In the genomic region with DNA sequence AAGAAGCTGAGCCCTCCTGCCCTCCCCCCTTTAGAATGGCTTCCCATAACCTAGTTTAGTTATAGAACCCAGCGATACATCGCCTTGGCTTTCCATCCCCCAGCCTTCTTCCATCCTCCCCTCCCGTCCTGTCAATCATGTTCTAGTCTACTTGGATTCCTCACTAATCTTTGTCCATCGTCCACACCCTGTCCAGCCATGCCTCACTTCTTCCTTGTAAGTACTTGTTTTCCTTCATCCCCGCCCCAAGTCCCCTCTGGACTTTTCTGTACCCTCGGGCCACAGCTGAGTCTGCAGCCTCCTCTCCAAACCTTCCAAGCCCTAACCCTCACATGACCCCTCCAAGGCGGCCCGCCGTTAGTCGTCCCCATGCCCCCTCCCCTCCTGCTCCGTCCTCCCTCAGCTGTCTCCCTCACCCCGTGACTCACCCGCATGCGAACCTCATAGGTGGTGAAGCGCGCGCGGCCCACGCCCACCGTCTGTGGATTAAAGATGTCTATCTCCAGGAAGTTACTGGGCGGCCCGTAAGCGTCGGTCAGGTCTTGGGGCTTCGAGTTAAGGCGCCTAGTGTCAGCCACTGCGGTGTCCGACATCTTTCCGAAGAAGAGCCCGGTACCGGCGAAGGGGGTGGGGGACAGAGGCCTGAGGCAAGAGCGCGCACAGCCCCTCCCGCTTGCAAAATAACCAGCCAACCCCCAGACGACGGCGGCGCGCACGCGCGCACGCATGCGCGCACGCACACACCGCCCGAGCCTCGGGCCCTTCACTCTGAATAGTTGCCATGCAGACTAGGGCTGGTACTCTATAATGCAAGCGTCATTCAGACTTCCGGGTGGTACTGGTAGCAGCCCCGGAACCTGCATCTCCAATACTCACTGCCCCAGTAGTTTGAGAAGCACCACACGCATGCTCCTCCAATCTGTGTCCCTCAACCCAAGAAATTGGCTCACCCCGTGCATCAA, we compare ENCODE assay signal across 8 mouse cellular contexts. TPM values are rescaled to one million over a fixed set of nuclear protein-coding genes. Genes with fewer than 3 reads are reported as not detected.
DNase-seq lines count a peak whose midpoint lies in the region; ATAC-seq lines count a peak whose summit lies in the region.

A gene (minus strand): TSS at position 730 of the 962 bp plus-strand sequence.

- peak within 1 kb of the TSS; percentile 57 for H3K4me2 ChIP-seq in hindbrain, embryonic 14.5 days (replicated peaks)

- H3K9ac ChIP-seq in hindbrain, embryonic 14.5 days = peak within 1 kb of the TSS; percentile 64

- H3K36me3 ChIP-seq in hindbrain, embryonic 14.5 days (replicated peaks; ENCODE audit: control insufficient read depth, insufficient read depth) = no peaks in the 10 kb centered on the region

- peak; percentile 98 for ATAC-seq in hindbrain, embryonic 14.5 days (ENCODE audit: low FRiP score)

- no peaks in the 10 kb centered on the region; the same call in 1 of the 2 replicates for H3K4me1 ChIP-seq in hindbrain, embryonic 14.5 days (replicated peaks; ENCODE audit: control insufficient read depth, insufficient read depth, low read length)

- peak within 1 kb of the TSS; percentile 49 for H3K4me3 ChIP-seq in hindbrain, embryonic 14.5 days (replicated peaks; ENCODE audit: low read length)

- peak within 1 kb of the TSS; percentile 74 for H3K27ac ChIP-seq in hindbrain, embryonic 14.5 days

- 17% methylated on average over 55 of the region's 55 CpGs for WGBS in hindbrain, embryonic 14.5 days

- DNase-seq in R1 (ENCODE audit: low read depth, low spot score) = peak; percentile 98
- DNase-seq in cerebellum, postnatal 25 days = peak; percentile 89 to 92
- peak; percentile 78 to 81 for DNase-seq in frontal cortex, postnatal 25 days (ENCODE audit: low spot score in 2 of 2)
- peak; percentile 87 for DNase-seq in hindbrain, embryonic 14.5 days (ENCODE audit: low spot score)
- DNase-seq in layer of hippocampus, postnatal 36 days = peak; percentile 87
- DNase-seq in lung, postnatal 36 days = peak; percentile 94
- DNase-seq in retina, postnatal 1 day = peak; percentile 96
- DNase-seq in urinary bladder, adult 18-20 months (ENCODE audit: low spot score in 2 of 2) = peak; percentile 65 to 78

- H3K27me3 ChIP-seq in hindbrain, embryonic 14.5 days (ENCODE audit: control insufficient read depth, insufficient read depth, low read length) = 0 out of 2 replicates have a peak, but pooled peaks cover 3% of the 10 kb centered on the region

- no peaks in the 10 kb centered on the region for H3K9me3 ChIP-seq in hindbrain, embryonic 14.5 days (ENCODE audit: control insufficient read depth, low read length)

RNA-seq across cellular contexts. Expression of the gene that starts here (rescaled TPM):
- polyA plus RNA-seq in hindbrain, embryonic 14.5 days (2014; fragmentation: Nextera tagmentation; extraction: Ambion mirVana) = 41.4 and 42.3 TPM in 2 replicates
- 10 to 100 TPM; 81.5 to 88.3 TPM for total RNA-seq in layer of hippocampus, postnatal 36 days (2021)

Comparison
In these comparisons a context has a peak if more than half of its experiments do, and no peak if none do; other contexts are left out.
1. Peak in every context shown above with its lines: DNase-seq, ATAC-seq, H3K4me3 ChIP-seq and H3K27ac ChIP-seq.